Mouse (Mus musculus) stomach, postnatal 0 days (tissue): ENCODE data around the gene Cars.

ENCODE experiments used
- CTCF ChIP-seq: IDR thresholded peaks from 2 replicates; pipeline ENCODE4 v1.5.1; 2016; ENCODE audit warnings: antibody characterized with exemption, low read depth, mild to moderate bottlenecking, moderate library complexity
- EP300 ChIP-seq: optimal IDR thresholded peaks from 2 replicates; pipeline ENCODE3; 2016; ENCODE audit warnings: antibody characterized with exemption

DNA sequence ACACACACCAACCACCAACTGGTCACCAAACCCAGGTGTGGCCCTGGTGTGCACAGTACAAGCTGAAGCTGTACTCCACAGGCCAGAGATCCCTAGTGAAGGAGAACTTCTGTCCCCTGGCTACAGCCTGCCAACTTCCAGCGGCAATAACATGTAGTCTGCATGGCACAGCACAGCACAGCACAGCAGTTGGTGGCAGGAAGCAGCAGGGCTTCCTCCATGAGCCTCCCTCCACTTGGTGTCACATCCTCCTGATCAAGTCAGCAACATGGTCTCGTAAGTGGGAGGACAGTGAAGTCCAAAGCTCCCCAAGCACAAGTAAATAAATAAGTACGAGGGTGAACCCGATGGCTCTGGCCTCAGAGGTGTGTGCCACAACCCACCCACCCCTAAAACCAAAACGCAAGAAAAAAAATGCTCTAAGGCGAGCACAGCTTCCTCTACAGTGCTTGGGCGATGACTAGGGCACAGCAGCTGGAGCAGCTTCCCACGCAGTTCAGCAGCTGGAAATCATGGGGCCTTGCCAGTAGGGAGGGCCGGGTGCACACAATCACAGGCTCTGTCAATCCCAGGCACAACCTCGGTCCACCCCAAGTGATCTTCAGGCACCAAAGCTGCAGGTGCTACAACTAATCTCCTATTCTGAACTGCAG, 86.0 kb downstream of the Cars start:
- no peak for TF ChIP-seq CTCF
- no peak for TF ChIP-seq EP300
